Mouse (Mus musculus): ENCODE measurements at regions not wholly inside any gene's neighbourhood (a gene's known extent, or its start where the extent isn't known, plus 50 kb on each side); places are given as distances from the start of the nearest gene placed in this dataset.
"Not testable (repeated sequence)": the region's sequence is repeated elsewhere in the genome, so short reads cannot be mapped to it uniquely, and the experiment has no call there.

- not testable (repeated sequence) for TF ChIP-seq CTCF (IDR thresholded peaks at IDR 0.05; ENCODE audit: low read depth, low read length); POLR2A (IDR thresholded peaks at IDR 0.05; ENCODE audit: extremely low read depth, insufficient read depth, low read length)
Measured at GRCm38 (mm10) chr17:13440708-13441530, 86.5 kb downstream of the Tcp10c start.
